Mouse (Mus musculus) cerebellum, adult 8-10 months (tissue): Measurements from ENCODE around the gene Gm10192.
"Not testable (repeated sequence)": the region's sequence is repeated elsewhere in the genome, so short reads cannot be mapped to it uniquely, and the experiment has no call there.

Experiments
- DNase-seq: peaks from one replicate; pipeline ENCODE4 v3.0.0; 2022

The Gm10192 gene

GRCm38 (mm10) chr4:97183066-97183465 lies at the start of gene Gm10192:
Gene Gm10192 (minus strand): TSS chr4:97183166.
- DNase-seq: not testable (repeated sequence)

GRCm38 (mm10) chr4:97230411-97231104 lies 47.6 kb upstream of the Gm10192 start:
- no peak for DNase-seq

GRCm38 (mm10) chr4:97219701-97220100 lies 36.7 kb upstream of the Gm10192 start:
- no peak for DNase-seq

GRCm38 (mm10) chr4:97217906-97218305 lies 34.9 kb upstream of the Gm10192 start:
- no peak for DNase-seq

GRCm38 (mm10) chr4:97212514-97212913 lies 29.5 kb upstream of the Gm10192 start:
- no peak for DNase-seq

GRCm38 (mm10) chr4:97202986-97203385 lies 20.0 kb upstream of the Gm10192 start:
- DNase-seq: not testable (repeated sequence)

- DNase-seq: no peak
These were observed 10.2 kb upstream of the Gm10192 start for GRCm38 (mm10) chr4:97193176-97193575.

- DNase-seq: no peak
These were observed 9.6 kb upstream of the Gm10192 start for GRCm38 (mm10) chr4:97192601-97193000.

GRCm38 (mm10) chr4:97180396-97180795 lies 2.6 kb downstream of the Gm10192 start:
- no peak for DNase-seq

GRCm38 (mm10) chr4:97156841-97157345 lies 26.1 kb downstream of the Gm10192 start:
- DNase-seq: no peak

- DNase-seq: no peak
These were observed 26.9 kb downstream of the Gm10192 start for GRCm38 (mm10) chr4:97156084-97156483.

GRCm38 (mm10) chr4:97153554-97153953 lies 29.4 kb downstream of the Gm10192 start:
- DNase-seq: no peak

GRCm38 (mm10) chr4:97142484-97142883 lies 40.5 kb downstream of the Gm10192 start:
- no peak for DNase-seq
